Mouse (Mus musculus) heart, postnatal 4 days (tissue): ENCODE data around the gene Cpa1. TPM values are rescaled to one million over a fixed set of nuclear protein-coding genes. Genes with fewer than 3 reads are reported as not detected.

Experiments
- DNase-seq: peaks from one replicate; pipeline ENCODE4 v3.0.0; 2021
- total RNA-seq, 2 experiments: library from RNA; stranded (reverse); gene quantifications; 2 replicates each; pipeline ENCODE4 v1.2.3; 2021

Cpa1 gene
- total RNA-seq, 2 experiments from 2014 or later = 3.4 to 3.7 TPM

GRCm38 (mm10) chr6:30674714-30675280 lies 35.8 kb downstream of the Cpa1 start:
- no peak for DNase-seq

GRCm38 (mm10) chr6:30675281-30675771 lies 36.3 kb downstream of the Cpa1 start:
- peak; percentile 34 for DNase-seq

GRCm38 (mm10) chr6:30676506-30676905 lies 37.5 kb downstream of the Cpa1 start:
- no peak for DNase-seq

- no peak for DNase-seq
These were observed 38.6 kb downstream of the Cpa1 start for GRCm38 (mm10) chr6:30677591-30677990.

GRCm38 (mm10) chr6:30678482-30678881 lies 39.5 kb downstream of the Cpa1 start:
- DNase-seq = no peak

GRCm38 (mm10) chr6:30679567-30679966 lies 40.5 kb downstream of the Cpa1 start:
- DNase-seq = no peak

- DNase-seq = no peak
These were observed 41.4 kb downstream of the Cpa1 start for GRCm38 (mm10) chr6:30680442-30680841.

GRCm38 (mm10) chr6:30681935-30682900 lies 43.2 kb downstream of the Cpa1 start:
- DNase-seq = peak; percentile 71

GRCm38 (mm10) chr6:30684570-30684969 lies 45.6 kb downstream of the Cpa1 start:
- DNase-seq = no peak

- no peak for DNase-seq
These were observed 48.2 kb downstream of the Cpa1 start for GRCm38 (mm10) chr6:30687198-30687597.

- no peak for DNase-seq
These were observed 53.8 kb downstream of the Cpa1 start for GRCm38 (mm10) chr6:30692826-30693225.

GRCm38 (mm10) chr6:30693350-30693991 lies 54.5 kb downstream of the Cpa1 start, which contains the start of gene Cep41:
TSS of gene Cep41 (minus strand) at chr6:30693749.
- DNase-seq = peak; percentile 98

- DNase-seq = no peak
These were observed 55.2 kb downstream of the Cpa1 start for GRCm38 (mm10) chr6:30694209-30694608.

Other genes with a start within 250 kb of the Cpa1 start
- gene Zc3hc1, start 248.2 kb upstream of the Cpa1 start, total RNA-seq = 10 to 100 TPM; 22.9 to 24.5 TPM
- gene Klhdc10, start 237.3 kb upstream of the Cpa1 start, total RNA-seq = 10 to 100 TPM; 74.4 to 75.9 TPM
- 10 to 100 TPM; 18.0 to 20.2 TPM for gene Tmem209, start 129.4 kb upstream of the Cpa1 start, total RNA-seq
- gene Ssmem1, start 129.4 kb upstream of the Cpa1 start, total RNA-seq = under 1 TPM in 1 of 2 experiments, not detected in 1; 0.52 TPM
- 1 to 10 TPM; 1.2 to 1.4 TPM for gene Cpa2, start 97.6 kb upstream of the Cpa1 start, total RNA-seq
- gene Cpa4, start 70.8 kb upstream of the Cpa1 start, total RNA-seq = under 1 TPM; 0.16 to 0.19 TPM
- gene Cpa5, start 28.2 kb upstream of the Cpa1 start, total RNA-seq = under 1 TPM; 0.20 to 0.38 TPM
- 1 to 10 TPM; 4.2 to 8.0 TPM for gene Cep41, start 54.5 kb downstream of the Cpa1 start, total RNA-seq
- 100 to 1,000 TPM; 504 to 641 TPM for gene Mest, start 84.3 kb downstream of the Cpa1 start, total RNA-seq